Mouse (Mus musculus): ENCODE measurements around the gene Mapk1ip1l.

Gene Mapk1ip1l

GRCm38 (mm10) chr14:47359610-47360009, 61.5 kb downstream of the Mapk1ip1l start:
- DNase-seq (ENCODE audit: low read depth, low spot score), result no peak

- no peak for DNase-seq (ENCODE audit: low read depth, low spot score)
These were observed 63.4 kb downstream of the Mapk1ip1l start for GRCm38 (mm10) chr14:47361418-47361817.

GRCm38 (mm10) chr14:47361899-47362298, 63.8 kb downstream of the Mapk1ip1l start:
- DNase-seq (ENCODE audit: low read depth, low spot score), result no peak

GRCm38 (mm10) chr14:47364742-47365449, 66.8 kb downstream of the Mapk1ip1l start:
- peak; percentile 27 for DNase-seq (ENCODE audit: low read depth, low spot score)

- no peak for DNase-seq (ENCODE audit: low read depth, low spot score)
These were observed 68.8 kb downstream of the Mapk1ip1l start for GRCm38 (mm10) chr14:47366881-47367321.

GRCm38 (mm10) chr14:47367461-47367860, 69.4 kb downstream of the Mapk1ip1l start, which contains the start of gene Lgals3:
TSS of gene Lgals3 (plus strand) at chr14:47367751.
- peak; percentile 39 for DNase-seq (ENCODE audit: low read depth, low spot score)

- no peak for DNase-seq (ENCODE audit: low read depth, low spot score)
These were observed 71.7 kb downstream of the Mapk1ip1l start for GRCm38 (mm10) chr14:47369741-47370140.

- DNase-seq (ENCODE audit: low read depth, low spot score), result no peak
These were observed 72.7 kb downstream of the Mapk1ip1l start for GRCm38 (mm10) chr14:47370790-47371189.

GRCm38 (mm10) chr14:47371689-47372088, 73.6 kb downstream of the Mapk1ip1l start:
- no peak for DNase-seq (ENCODE audit: low read depth, low spot score)

All from mesoderm, embryonic 11.5 days (tissue).